Mouse (Mus musculus) T-helper 17 cell (primary cell): ENCODE results near the gene Crispld2.

Experiments used
- in situ Hi-C, 2 experiments: fragments of 300-600 bp; cut with MboI, MseI; formaldehyde crosslinking; loops; 1 replicate in 1 of 2; 2 replicates in 1 of 2; pipeline ENCODE4 v1.15.1; 2025; ENCODE audit warnings: high pct_unique_total_duplicates in 2 of 2

The Crispld2 gene

GRCm38 (mm10) chr8:119992249-119992648 is at the start of gene Crispld2:
TSS of gene Crispld2 (plus strand) at chr8:119992438.
- in situ Hi-C loops, result no loop called here

GRCm38 (mm10) chr8:119943616-119944015 is 48.6 kb upstream of the Crispld2 start:
- in situ Hi-C loops, result no loop called here

- in situ Hi-C loops, result no loop called here
Measured at GRCm38 (mm10) chr8:119944096-119944811, 48.0 kb upstream of the Crispld2 start.

GRCm38 (mm10) chr8:119946326-119946865 is 45.8 kb upstream of the Crispld2 start:
- in situ Hi-C loops, result loop anchor here (5.0 kb wide), 2 partner anchors 51 to 126 kb away; no protein-coding TSS in a partner anchor

- in situ Hi-C loops, result loop anchor here (5.0 kb wide), 2 partner anchors 50 to 125 kb away; no protein-coding TSS in a partner anchor
Measured at GRCm38 (mm10) chr8:119947653-119948052, 44.6 kb upstream of the Crispld2 start.

- in situ Hi-C loops, result loop anchor here (5.0 kb wide), 2 partner anchors 49 to 124 kb away; no protein-coding TSS in a partner anchor
Measured at GRCm38 (mm10) chr8:119948340-119948739, 43.9 kb upstream of the Crispld2 start.

GRCm38 (mm10) chr8:119952282-119952681 is 40.0 kb upstream of the Crispld2 start:
- in situ Hi-C loops, result no loop called here

- in situ Hi-C loops, result no loop called here
Measured at GRCm38 (mm10) chr8:119952747-119953146, 39.5 kb upstream of the Crispld2 start.

GRCm38 (mm10) chr8:119955333-119955732 is 36.9 kb upstream of the Crispld2 start:
- in situ Hi-C loops, result no loop called here

- in situ Hi-C loops, result no loop called here
Measured at GRCm38 (mm10) chr8:119958076-119958475, 34.2 kb upstream of the Crispld2 start.

- in situ Hi-C loops, result no loop called here
Measured at GRCm38 (mm10) chr8:119960531-119961104, 31.6 kb upstream of the Crispld2 start.

- in situ Hi-C loops, result no loop called here
Measured at GRCm38 (mm10) chr8:119964859-119965258, 27.4 kb upstream of the Crispld2 start.

GRCm38 (mm10) chr8:119967435-119967834 is 24.8 kb upstream of the Crispld2 start:
- in situ Hi-C loops, result no loop called here

- in situ Hi-C loops, result no loop called here
Measured at GRCm38 (mm10) chr8:119970169-119970568, 22.1 kb upstream of the Crispld2 start.

- in situ Hi-C loops, result no loop called here
Measured at GRCm38 (mm10) chr8:119972558-119972957, 19.7 kb upstream of the Crispld2 start.

- in situ Hi-C loops, result no loop called here
Measured at GRCm38 (mm10) chr8:119978770-119979381, 13.4 kb upstream of the Crispld2 start.

- in situ Hi-C loops, result no loop called here
Measured at GRCm38 (mm10) chr8:119981253-119981652, 11.0 kb upstream of the Crispld2 start.

GRCm38 (mm10) chr8:119984085-119984484 is 8.2 kb upstream of the Crispld2 start:
- in situ Hi-C loops, result no loop called here

GRCm38 (mm10) chr8:119986174-119986573 is 6.1 kb upstream of the Crispld2 start:
- in situ Hi-C loops, result no loop called here

GRCm38 (mm10) chr8:119988087-119988486 is 4.2 kb upstream of the Crispld2 start:
- in situ Hi-C loops, result no loop called here

GRCm38 (mm10) chr8:119994114-119994513 is 1.9 kb downstream of the Crispld2 start:
- in situ Hi-C loops, result no loop called here

- in situ Hi-C loops, result no loop called here
Measured at GRCm38 (mm10) chr8:119994556-119994955, 2.3 kb downstream of the Crispld2 start.
